Mouse (Mus musculus) ZHBTc4 (cell line): ENCODE measurements around the gene Primpol.
A peak's percentile ranks its signal among the peaks of the same experiment; 100 is the strongest.

Source experiments
- DNase-seq: peaks from one replicate; pipeline ENCODE4 v3.0.0-alpha.2; 2011; ENCODE audit warnings: low read depth, low spot score

Primpol gene

GRCm38 (mm10) chr8:46616879-46617689 is at the start of gene Primpol, which contains the start of gene Casp3:
Primpol (minus strand) TSS chr8:46617212.
Casp3 (plus strand) TSS chr8:46617291.
- DNase-seq: peak; percentile 98

DNA sequence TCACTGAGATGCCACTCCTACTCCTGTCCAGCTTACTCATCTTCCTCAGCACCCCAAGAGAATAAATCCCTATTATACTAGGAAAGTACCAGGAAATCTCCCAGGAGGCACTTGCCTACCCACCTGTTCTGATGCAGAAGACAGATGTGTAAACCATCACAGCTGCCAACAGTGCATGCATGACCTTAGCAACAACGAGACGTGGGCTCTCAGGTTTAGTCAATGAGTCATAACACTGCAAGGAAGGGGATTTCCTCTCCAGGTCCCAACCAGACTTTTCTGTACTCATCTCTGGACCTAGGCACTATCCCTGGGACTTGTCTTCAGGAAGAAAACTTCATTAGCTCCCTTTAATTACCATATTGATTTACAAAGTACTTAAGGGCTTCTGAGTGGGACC is 38.9 kb upstream of the Primpol start:
- no peak for DNase-seq

GRCm38 (mm10) chr8:46651872-46652271 is 34.9 kb upstream of the Primpol start:
- DNase-seq: no peak

DNA sequence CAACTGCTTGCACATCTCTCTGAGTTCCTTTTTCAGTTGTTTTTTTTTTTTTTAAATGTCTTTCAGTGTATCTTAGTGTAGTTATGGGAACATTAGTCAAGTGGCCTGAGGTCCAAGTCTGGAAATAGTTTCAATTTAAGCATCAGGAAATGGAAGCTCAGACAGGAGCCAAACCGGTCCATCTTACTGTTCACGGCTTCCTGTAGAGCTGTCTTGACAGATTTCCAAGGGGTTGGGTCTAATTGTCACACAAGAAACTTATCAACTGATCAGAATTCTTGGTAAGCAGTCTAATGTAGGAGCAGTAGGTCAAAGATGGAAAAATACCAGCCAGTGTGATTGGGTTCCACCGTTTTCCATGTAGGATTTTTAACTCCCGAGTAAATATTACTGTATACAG is 31.4 kb upstream of the Primpol start:
- no peak for DNase-seq

- no peak for DNase-seq
These were observed 24.3 kb upstream of the Primpol start for GRCm38 (mm10) chr8:46641272-46641671.

DNA sequence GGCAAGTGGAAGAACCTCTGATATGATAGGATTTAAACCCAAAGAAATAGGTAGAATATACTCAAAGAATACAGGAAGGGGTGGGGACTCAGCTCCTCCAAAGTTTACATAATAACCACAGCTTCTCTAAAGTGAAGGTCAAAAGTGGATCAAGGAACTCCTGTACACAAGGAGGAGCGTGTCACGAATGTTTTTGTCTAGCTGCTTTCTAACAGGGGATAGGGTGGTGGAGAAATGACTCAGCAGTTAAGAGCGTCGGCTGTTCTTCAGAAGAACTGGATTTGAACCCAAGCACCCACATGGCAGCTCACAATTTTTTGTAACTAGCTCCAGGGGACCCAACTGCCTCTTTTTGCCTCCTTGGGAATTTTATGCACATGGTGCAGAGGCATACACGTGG is 22.8 kb upstream of the Primpol start:
- DNase-seq: peak; percentile 25

DNA sequence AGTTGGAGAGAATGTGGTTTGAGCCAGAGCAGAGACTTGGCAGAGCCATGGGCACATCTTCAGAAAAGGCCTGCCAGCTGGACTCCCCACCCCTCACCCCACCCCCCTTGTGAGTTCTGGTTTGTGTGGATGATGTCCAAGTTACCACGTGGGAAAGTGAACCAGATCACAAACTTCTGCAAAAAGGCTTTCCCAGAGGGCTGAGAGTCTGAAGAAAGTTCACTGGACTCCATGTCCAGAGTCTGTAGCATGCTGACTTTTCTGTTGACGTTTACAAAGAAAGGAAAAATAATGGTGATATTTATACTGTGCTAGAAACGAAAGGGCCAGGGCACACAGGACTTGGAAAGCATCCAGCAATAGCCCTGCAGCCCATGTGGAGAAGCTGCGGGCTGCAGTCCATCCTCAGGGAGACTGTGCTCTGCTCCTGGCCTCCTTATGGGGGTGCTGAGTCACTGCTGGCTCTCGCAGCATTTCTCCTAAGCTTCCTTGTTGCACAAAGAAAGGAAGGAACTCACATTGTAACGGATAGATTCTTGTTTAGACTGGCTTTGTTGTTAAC is 22.1 kb upstream of the Primpol start:
- DNase-seq: no peak

GRCm38 (mm10) chr8:46630932-46631331 is 13.9 kb upstream of the Primpol start:
- no peak for DNase-seq

DNA sequence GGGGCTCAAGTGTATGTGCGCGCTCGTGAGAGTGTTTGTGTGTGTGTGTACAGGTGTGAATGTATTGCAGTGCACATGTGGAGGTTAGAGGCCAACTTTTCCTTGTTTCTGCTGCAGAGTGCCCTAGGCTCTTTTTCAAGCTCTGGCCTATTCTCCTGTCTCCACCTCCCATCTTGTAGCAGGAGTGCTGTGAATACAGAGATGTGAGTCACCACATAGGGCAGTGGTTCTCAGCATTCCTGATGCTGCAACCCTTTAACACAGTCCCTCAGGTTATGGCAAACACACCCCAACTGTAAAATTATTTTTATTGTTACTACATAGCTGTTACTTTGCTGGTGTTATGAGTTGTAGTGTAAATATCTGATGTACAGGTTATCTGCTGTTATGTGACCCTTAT is 13.4 kb upstream of the Primpol start:
- DNase-seq: no peak

- no peak for DNase-seq
These were observed 11.6 kb upstream of the Primpol start for GRCm38 (mm10) chr8:46628645-46629044.

- no peak for DNase-seq
These were observed 10.9 kb upstream of the Primpol start for GRCm38 (mm10) chr8:46627881-46628280.

DNA sequence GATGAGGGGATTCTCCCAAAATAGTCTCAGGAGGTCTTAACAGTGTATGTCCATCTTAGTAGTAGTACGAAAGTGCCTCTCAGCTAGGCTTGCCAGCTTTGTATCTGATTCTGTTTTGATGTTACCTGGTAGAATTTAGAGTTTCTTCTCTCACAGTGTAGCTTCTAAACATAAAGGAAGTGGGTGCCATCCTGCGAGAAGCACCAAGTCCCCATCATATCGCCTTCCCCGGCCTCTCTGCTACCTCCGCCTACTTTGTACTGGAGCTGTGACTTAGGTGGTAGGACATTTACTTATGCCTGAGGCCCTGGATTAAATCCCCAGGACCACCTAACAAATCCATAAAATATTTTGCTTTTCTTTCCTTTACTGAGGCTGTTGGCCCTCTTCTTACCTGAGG is 9.6 kb upstream of the Primpol start:
- DNase-seq: no peak

DNA sequence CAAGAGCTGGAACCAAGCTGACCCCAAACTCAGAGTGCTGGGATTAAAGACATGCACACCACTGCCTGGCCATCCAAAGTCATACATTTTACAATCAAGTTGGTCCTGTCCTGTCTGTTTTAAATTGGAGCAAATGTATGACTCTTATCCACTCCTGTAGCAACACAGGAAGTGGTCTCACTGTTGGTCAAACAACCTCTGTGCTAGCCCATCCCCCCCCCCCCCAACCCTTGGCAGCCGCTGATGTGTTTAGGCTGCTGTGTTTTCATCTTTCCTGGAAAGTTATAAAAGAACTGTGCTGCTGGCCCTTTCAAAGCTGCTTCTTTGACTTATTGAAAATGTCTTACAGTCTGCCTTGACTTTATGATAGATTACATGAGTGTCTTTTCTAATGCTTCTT is 8.2 kb upstream of the Primpol start:
- DNase-seq: no peak

GRCm38 (mm10) chr8:46622446-46623270 is 5.6 kb upstream of the Primpol start:
- no peak for DNase-seq

- peak; percentile 52 for DNase-seq
These were observed 1.8 kb upstream of the Primpol start for GRCm38 (mm10) chr8:46618639-46619320.

- DNase-seq: no peak
These were observed 943 bp upstream of the Primpol start for GRCm38 (mm10) chr8:46617690-46618620.

GRCm38 (mm10) chr8:46615936-46616335 is 1.1 kb downstream of the Primpol start:
- DNase-seq: no peak

GRCm38 (mm10) chr8:46613377-46613776 is 3.6 kb downstream of the Primpol start:
- DNase-seq: no peak

GRCm38 (mm10) chr8:46612913-46613312 is 4.1 kb downstream of the Primpol start:
- DNase-seq: no peak

- peak; percentile 70 for DNase-seq
These were observed 5.5 kb downstream of the Primpol start for GRCm38 (mm10) chr8:46611557-46611956.

- DNase-seq: no peak
These were observed 10.1 kb downstream of the Primpol start for GRCm38 (mm10) chr8:46606930-46607329.
